Mouse (Mus musculus): ENCODE results near the gene Mrps18c. TPM values are rescaled to one million over a fixed set of nuclear protein-coding genes. Genes with fewer than 3 reads are reported as not detected.

The Mrps18c gene
- total and polyA plus RNA-seq, 3 experiments: 135 TPM; not detected in 1

DNA sequence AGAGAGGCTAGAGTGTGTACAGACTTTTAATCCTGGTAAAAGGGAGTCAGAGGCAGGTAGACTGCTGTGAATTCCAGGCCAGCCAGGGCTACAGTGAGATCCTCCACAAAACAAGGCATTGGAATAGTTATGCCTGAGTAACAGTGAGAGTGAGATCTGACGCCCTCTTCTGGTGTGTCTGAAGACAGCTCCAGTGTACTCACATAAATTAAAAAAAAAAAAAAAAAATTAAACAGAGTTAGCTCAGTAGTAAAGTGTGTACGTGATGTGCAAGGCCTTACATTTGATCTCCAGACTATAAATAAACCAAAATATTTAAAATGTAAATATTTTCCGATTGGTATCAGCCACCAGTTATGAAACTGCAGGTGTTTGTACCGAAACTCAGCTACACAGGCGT lies 4.3 kb upstream of the Mrps18c start:
- Histone ChIP-seq H3K9me3 (replicated peaks; ENCODE audit: insufficient read depth, low read length) (no peaks in the 10 kb centered on the region), H3K79me2 (ENCODE audit: control insufficient read depth, insufficient read depth, low read length, poor library complexity) (peaks cover 34% of the 10 kb centered on the region), H3K4me3 (ENCODE audit: control insufficient read depth in 1 of 2, insufficient read depth in 1 of 2, low read depth in 2 of 2, low read length in 2 of 2) (no peak overlapping the region), H3K27ac (ENCODE audit: control insufficient read depth, low read depth, low read length) (no peak overlapping the region), H3K9ac (ENCODE audit: control insufficient read depth, low read depth, low read length, poor library complexity, severe bottlenecking) (no peak overlapping the region), H3K27me3 (ENCODE audit: control insufficient read depth in 1 of 2, insufficient read depth in 2 of 2, low read length in 2 of 2) (no peaks in the 10 kb centered on the region), H3K4me1 (ENCODE audit: control insufficient read depth in 1 of 2, insufficient read depth in 2 of 2, low read length in 2 of 2) (peaks cover 4 to 9% of the 10 kb centered on the region in 2 experiments), H3K36me3 (ENCODE audit: control insufficient read depth in 1 of 2, insufficient read depth in 2 of 2, low read length in 2 of 2) (peaks cover 21% of the 10 kb centered on the region in 2 experiments)
- no peak for TF ChIP-seq TCF12 (IDR thresholded peaks at IDR 0.05; ENCODE audit: low read depth, low read length)
- no peak for TF ChIP-seq SIN3A (IDR thresholded peaks at IDR 0.05; ENCODE audit: low read length)
- no peak for TF ChIP-seq GATA1 (IDR thresholded peaks at IDR 0.05; ENCODE audit: low read depth, low read length)
- no peak for TF ChIP-seq TBP (IDR thresholded peaks at IDR 0.05; ENCODE audit: low read depth, low read length)
- peak in 1 of 3 experiments; percentile 24; a peak in 3 of 6 replicates for TF ChIP-seq CTCF (IDR thresholded peaks at IDR 0.05 in 2 of 3, conservative IDR thresholded peaks at IDR 0.05 in 1 of 3; ENCODE audit: control insufficient read depth in 1 of 3, insufficient read depth in 1 of 3, low read depth in 2 of 3, low read length in 3 of 3, poor library complexity in 1 of 3, severe bottlenecking in 1 of 3)
- no peak for TF ChIP-seq MYC (IDR thresholded peaks at IDR 0.05; ENCODE audit: low read depth, low read length)
- no peak for TF ChIP-seq MXI1 (IDR thresholded peaks at IDR 0.05; ENCODE audit: low read depth, low read length)
- TF ChIP-seq UBTF (IDR thresholded peaks at IDR 0.05; ENCODE audit: borderline replicate concordance, insufficient read depth, low read depth, low read length): no peak
- no peak for TF ChIP-seq ELF1 (IDR thresholded peaks at IDR 0.05; ENCODE audit: low read depth, low read length)
- TF ChIP-seq MEF2A (IDR thresholded peaks at IDR 0.05; ENCODE audit: extremely low read depth, insufficient replicate concordance, low read depth, low read length, poor library complexity, severe bottlenecking): no peak
- peak; percentile 80 for TF ChIP-seq ZNF384 (IDR thresholded peaks at IDR 0.05; ENCODE audit: low read depth, low read length)
- no peak for TF ChIP-seq EP300 (IDR thresholded peaks at IDR 0.05; ENCODE audit: low read depth in 1 of 2, low read length in 2 of 2)
- TF ChIP-seq MYB (IDR thresholded peaks at IDR 0.05; ENCODE audit: low read depth, low read length): no peak
- TF ChIP-seq BHLHE40 (IDR thresholded peaks at IDR 0.05; ENCODE audit: borderline replicate concordance, low read depth, low read length): no peak
- DNase-seq (ENCODE audit: low read depth, low spot score): peak; percentile 14

DNA sequence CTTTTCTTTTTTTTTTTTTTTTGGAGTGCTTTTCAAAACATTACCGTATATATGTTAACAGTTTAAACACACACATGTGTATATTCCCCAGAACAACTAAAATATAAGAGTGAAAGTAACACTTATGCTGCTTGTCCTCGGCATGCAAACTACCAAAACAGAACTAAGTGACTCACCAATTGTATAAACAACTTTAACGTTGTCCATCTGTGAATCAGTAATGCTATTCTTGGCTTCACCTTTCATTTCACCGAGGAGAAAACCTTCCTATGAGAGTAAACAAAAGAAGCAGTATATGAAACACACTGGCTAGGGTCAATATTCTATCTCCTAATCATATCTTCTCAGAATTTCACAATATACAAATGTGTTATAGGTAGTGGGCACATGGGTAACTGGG lies 19.9 kb downstream of the Mrps18c start:
- Histone ChIP-seq H3K79me2 (ENCODE audit: control insufficient read depth, insufficient read depth, low read length, poor library complexity) (peaks cover 12% of the 10 kb centered on the region), H3K9me3 (replicated peaks; ENCODE audit: insufficient read depth, low read length) (no peaks in the 10 kb centered on the region)
- TF ChIP-seq ETS1 (IDR thresholded peaks at IDR 0.05; ENCODE audit: low read depth, low read length) (no peak), USF2 (IDR thresholded peaks at IDR 0.05; ENCODE audit: borderline replicate concordance in 1 of 2, insufficient read depth in 1 of 2, low read depth in 1 of 2, low read length in 2 of 2) (no peak), POLR2AphosphoS2 (IDR thresholded peaks at IDR 0.05; ENCODE audit: low read length) (no peak), SMC3 (IDR thresholded peaks at IDR 0.05; ENCODE audit: low read depth, low read length) (no peak), ZMIZ1 (IDR thresholded peaks at IDR 0.05; ENCODE audit: low read depth, low read length) (no peak), RCOR1 (IDR thresholded peaks at IDR 0.05; ENCODE audit: low read depth, low read length) (no peak), TAL1 (IDR thresholded peaks at IDR 0.05; ENCODE audit: low read length) (no peak), POLR2AphosphoS5 (IDR thresholded peaks at IDR 0.05; ENCODE audit: borderline replicate concordance, low read depth, low read length) (no peak), BHLHE40 (IDR thresholded peaks at IDR 0.05; ENCODE audit: borderline replicate concordance, low read depth, low read length) (no peak), NELFE (IDR thresholded peaks at IDR 0.05; ENCODE audit: low read depth, low read length) (no peak), ZC3H11A (IDR thresholded peaks at IDR 0.05; ENCODE audit: low read depth, low read length) (no peak), CHD2 (IDR thresholded peaks at IDR 0.05; ENCODE audit: low read length) (no peak), MXI1 (IDR thresholded peaks at IDR 0.05; ENCODE audit: low read depth, low read length) (no peak), RAD21 (IDR thresholded peaks at IDR 0.05; ENCODE audit: low read depth, low read length) (no peak), TCF12 (IDR thresholded peaks at IDR 0.05; ENCODE audit: low read depth, low read length) (no peak), TBP (IDR thresholded peaks at IDR 0.05; ENCODE audit: low read depth, low read length) (no peak), GATA1 (IDR thresholded peaks at IDR 0.05; ENCODE audit: low read depth, low read length) (no peak), JUND (IDR thresholded peaks at IDR 0.05; ENCODE audit: low read depth, low read length) (no peak), E2F4 (IDR thresholded peaks at IDR 0.05; ENCODE audit: borderline replicate concordance, low read depth, low read length) (no peak), MYB (IDR thresholded peaks at IDR 0.05; ENCODE audit: low read depth, low read length) (no peak)

More for the DNA sequence above, 19.9 kb downstream of the Mrps18c start:
- no peak overlapping the region for H3K27ac ChIP-seq (ENCODE audit: control insufficient read depth, low read depth, low read length)
- peaks cover 0 to 3% of the 10 kb centered on the region in 2 experiments; a peak in 1 of 4 replicates for H3K4me1 ChIP-seq (ENCODE audit: control insufficient read depth in 1 of 2, insufficient read depth in 2 of 2, low read length in 2 of 2)
- no peak for DNase-seq (ENCODE audit: low read depth, low spot score)
- no peaks in the 10 kb centered on the region for H3K27me3 ChIP-seq (ENCODE audit: control insufficient read depth in 1 of 2, insufficient read depth in 2 of 2, low read length in 2 of 2)
- no peak overlapping the region for H3K9ac ChIP-seq (ENCODE audit: control insufficient read depth, low read depth, low read length, poor library complexity, severe bottlenecking)
- no peak overlapping the region for H3K4me3 ChIP-seq (ENCODE audit: control insufficient read depth in 1 of 2, insufficient read depth in 1 of 2, low read depth in 2 of 2, low read length in 2 of 2)
- H3K36me3 ChIP-seq (ENCODE audit: control insufficient read depth in 1 of 2, insufficient read depth in 2 of 2, low read length in 2 of 2): peaks cover 8 to 12% of the 10 kb centered on the region in 2 experiments

Data from MEL (cell line).